Mouse (Mus musculus): ENCODE results near the gene Tmem255b. TPM values are rescaled to one million over a fixed set of nuclear protein-coding genes. Genes with fewer than 3 reads are reported as not detected.

Gene Tmem255b
- total RNA-seq, 2 experiments from 2014 or later, result 9.2 to 9.3 TPM

DNA sequence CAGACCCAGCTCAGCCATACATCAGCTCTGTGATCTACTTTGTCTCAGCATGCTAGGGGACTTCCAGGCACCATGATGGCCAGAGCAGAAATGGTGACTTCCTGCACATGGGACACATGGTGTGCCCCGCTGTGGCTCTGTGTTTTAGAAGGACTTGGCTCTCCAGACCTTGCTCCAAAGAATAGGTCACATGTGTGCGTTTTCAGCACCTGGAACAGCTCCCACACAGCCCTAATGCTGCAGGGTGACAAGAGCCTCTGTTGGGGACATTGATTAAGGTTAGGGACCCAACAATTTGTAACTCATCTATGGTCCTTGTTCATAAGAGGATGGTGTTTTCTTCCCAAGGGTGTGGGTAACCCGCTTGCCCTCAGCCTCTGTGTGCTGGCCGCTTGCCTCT, 13.2 kb downstream of the Tmem255b start:
- DNase-seq, result peak; percentile 72

DNA sequence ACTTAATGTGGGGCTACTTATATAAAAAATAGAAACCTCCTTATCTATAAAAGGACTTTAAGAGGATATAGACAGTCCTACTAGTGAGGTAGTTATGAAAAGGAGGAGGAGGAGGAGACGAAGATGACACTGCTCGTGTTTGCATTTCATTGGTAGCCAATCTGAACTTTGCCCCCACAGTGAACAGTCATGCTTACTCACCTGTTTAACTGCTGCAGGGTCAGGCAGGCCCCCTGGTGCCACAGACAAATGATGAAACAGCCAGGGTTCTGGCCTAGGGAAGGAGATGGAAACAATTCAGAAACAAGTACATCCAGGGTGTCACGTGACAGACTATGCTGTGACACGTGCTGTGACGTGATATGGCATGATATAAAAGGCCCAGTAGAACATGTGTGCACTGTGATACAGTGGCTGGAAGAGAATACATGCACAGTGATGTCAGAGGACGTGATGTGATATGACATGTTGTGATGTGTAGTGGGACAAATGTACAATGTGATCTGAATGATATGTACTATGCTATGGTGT, 16.8 kb downstream of the Tmem255b start:
- DNase-seq, result no peak

DNA sequence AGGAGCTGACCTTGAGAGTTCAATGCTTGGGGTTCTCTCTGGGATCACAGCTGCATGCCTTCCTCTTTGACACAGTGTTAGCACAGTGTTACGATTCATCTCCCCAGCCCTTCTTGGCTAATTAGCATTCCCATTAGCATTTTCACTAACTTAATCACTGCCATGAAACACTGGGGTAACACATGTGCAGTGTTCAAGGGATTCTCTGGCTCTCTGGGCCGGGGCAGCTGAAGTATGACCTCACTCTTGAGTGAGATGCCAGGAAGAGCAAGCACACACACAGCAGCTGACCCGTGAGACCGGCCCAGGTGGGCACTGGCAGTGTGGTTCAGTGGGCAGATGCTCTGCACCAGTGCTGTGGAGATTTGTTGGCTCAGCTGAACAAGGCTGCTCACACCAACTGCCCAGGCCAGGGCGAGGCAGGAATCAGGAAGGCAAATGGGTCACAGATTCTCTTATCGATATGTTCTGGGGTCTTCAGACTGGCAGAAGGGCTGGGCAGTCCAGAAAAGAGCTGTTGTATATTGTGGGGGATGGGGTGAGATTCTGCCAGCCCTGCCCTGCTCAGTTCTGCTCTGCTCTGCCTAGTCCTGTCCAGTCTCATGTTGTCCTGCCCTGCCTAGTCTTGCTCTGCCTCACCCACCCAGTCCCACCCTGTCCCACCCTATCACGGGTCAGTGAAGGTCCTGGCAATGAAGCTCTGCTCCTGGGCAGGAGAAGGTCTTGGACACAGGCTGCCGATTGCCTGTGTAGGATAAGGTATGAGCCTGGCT, 19.5 kb downstream of the Tmem255b start:
- no peak for DNase-seq

DNA sequence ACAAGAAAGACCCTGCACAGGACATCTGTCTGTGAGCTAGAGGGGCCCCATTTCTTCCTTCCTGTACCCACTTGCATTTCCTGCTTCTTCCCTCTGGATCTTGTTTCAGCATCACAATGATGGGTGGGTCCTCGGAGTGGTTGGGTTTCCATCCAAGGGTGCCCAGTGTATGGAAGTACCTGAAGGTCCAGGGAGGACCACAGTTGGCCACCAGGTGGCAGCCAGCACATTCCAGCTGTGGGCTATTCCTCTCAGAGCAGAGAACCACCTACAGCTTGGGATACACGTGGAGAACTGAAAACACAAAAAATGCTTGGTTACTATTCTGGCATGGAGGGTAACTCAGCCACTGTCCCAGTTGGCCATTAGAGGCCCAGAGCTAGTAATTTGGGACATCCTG, 20.3 kb downstream of the Tmem255b start:
- peak; percentile 81 for DNase-seq

DNA sequence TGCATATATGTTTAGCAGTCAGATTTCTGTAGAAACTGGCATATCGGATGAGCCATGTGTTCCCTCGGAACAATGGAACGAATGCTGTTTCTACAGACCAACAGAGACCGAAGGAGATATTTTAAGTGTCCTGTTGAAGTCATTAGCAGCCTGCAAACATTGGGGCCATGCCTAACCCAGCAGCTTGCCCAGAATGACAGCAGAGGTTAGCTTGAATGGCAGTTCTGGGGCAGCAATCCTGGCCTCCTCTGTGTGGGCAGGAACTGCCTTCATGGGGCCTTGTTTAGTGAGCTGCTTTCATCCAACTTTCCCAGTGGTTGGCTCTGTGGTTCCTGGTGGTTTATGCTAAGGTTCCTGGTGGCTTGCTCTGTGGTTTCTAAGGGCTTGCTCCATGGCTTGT, 24.4 kb downstream of the Tmem255b start:
- DNase-seq, result no peak

DNA sequence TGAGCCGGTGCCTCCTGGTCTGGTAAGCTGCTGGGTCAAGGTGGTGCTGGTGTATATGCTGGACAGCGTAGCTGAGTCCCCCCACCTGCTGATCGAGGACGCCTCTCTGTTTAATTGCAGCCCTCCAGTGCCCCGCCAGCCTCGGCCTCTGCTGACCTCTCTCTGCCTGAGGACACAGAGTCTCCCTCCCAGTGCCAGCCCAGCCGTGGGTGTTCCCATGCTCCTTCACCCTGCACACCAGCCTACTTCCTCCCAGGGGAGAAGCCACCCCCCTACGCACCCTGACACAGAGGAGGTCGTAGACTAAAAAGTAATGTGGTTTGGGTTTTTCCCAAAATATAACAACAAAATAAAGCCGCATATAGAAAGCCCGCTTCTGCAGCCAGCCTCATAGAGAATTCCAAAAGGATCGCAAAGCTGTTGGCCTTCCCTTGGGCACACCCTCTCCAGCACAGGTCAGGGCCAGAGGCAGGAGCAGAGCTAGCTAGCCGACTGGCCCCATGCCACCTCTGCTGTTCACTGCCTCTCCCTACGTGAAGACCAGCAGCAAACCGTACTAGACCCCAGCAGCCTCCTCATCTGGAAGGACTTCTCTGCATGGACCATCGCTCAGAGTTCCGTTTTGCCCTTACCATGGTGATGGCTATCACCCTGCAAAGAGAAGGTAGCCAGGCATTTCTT, 26.2 kb downstream of the Tmem255b start:
- DNase-seq, result no peak

DNA sequence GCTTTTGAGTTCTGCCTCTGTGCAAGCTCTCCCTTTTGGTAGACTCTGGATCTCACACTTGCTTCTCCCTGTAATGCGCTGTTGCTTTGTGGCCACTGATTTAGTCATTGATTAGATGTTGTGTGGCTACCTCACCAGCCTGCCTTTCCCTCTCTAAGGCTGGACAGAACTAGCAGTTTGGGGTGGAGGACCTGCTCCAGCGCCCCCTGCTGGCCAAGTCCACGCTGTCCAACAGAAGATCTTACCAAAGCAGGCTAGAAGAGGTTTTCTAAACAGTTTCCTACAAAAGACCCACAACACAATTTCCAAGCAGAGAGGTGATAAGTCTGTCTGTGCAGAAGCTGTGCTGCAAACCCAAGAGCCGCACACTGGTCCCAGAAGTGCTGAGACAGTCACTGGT, 26.9 kb downstream of the Tmem255b start:
- peak; percentile 83 for DNase-seq

DNA sequence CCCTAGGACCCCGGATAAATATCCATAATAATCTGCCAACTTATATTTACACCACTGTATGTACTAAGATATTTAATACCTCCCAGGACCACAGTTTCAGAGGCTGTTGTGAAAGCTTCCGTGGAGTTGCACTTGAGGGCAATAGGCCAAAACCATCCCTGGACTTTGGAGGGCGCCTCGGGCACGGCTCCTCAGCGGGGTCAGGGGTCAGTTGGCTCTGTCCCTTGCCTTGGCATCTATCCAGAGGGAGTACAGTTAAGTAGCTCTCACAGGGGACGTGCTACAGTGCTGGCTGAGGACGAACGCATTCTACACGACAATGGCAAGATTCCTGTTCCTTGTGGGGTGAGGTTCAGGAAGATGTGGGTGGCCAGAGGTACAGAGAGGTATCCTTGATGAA, 27.4 kb downstream of the Tmem255b start:
- peak; percentile 53 for DNase-seq

DNA sequence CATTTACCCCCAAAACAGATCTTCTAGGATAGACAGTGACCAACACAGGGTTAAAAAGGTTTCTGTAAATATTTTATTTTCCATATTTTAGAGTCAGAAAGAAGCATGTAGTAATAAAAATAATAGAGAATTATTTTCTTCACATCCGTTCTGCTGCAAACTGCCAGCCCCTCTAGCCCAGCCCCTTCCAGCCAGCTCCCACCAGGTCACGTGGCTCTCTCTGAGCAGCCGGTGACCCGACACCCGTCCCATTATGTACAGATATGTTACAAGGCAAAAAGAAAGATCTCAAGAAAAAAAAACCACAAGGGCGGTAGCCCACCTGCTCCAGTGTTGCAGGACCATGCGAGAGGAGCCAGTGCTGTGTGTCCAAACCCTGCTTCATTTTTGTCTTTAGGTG, 30.3 kb downstream of the Tmem255b start:
- no peak for DNase-seq

DNA sequence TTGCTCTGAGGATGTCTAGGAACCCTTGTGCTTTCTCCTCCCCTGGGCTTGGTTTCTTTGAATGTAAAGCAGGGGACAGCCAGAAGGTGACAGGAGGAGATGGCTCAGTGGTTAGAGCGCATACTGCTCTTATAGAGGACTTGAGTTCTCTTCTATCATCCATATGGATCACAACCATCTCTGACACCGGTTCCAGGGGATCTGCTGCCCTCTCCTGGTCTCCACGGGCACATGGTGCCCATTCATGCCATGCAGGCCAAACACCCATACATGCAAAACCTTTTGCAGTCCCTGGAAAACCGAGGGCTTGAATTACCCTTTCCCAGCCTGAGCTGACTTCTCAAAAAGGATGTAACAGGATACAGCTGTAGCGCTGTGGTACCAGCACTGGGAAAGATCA, 32.0 kb downstream of the Tmem255b start:
- no peak for DNase-seq

DNA sequence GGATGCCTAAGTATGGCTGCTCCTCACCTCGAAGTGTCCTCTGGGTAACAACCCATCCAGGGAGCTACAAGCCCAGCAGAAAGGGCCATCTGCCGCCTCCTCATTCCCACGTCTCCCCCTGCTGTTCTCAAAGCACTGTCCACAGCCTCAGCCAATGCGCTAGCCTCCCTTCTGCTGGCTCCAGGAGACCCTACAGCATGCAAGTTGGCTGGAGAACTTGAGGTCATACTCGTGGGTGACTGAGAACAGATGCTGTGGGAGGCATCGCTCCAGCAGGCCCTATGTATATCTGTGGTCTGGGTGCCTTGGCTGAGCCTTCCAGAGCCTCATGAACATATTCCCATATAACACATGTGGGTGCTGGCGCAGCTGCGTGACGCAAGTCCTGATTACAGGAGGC, 33.7 kb downstream of the Tmem255b start:
- no peak for DNase-seq

DNA sequence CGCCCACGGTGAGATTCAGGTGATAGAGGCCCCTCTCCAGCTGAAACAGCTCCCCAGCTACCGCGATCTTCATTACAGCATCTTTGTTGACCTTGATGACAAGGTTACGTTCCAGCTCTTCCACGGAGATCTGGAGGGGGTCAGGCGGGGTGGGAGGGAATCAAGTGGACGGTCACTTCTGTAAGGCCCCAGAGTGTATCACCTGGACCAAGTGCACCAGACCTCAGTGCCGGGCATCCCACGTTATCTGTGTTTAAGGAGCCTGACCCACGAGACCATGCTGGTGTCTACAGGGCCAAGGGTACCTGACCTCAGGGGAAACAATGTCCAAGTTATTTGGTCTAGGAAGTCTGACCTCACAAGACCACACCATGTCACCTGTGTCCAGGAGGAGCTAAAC, 36.5 kb downstream of the Tmem255b start:
- no peak for DNase-seq

DNA sequence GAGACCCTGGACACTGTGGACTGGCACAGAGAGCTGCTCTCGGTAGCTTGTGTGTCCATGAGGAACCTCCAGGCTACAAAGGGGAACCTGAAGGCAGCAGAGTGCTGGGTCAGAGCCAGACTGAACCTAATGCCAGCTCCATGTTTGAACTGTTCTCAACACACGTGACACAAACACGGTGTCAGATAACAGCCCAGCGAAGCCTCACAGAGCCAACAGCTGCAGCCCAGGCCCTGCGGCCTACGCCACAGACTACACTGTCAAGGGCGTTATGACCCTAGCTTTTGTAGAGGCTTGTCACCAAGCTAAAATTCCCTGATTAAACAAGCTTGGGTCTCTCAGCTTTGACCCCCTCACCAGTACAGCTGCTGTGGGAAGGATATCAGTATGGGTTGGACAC, 37.3 kb downstream of the Tmem255b start:
- DNase-seq, result peak; percentile 78

DNA sequence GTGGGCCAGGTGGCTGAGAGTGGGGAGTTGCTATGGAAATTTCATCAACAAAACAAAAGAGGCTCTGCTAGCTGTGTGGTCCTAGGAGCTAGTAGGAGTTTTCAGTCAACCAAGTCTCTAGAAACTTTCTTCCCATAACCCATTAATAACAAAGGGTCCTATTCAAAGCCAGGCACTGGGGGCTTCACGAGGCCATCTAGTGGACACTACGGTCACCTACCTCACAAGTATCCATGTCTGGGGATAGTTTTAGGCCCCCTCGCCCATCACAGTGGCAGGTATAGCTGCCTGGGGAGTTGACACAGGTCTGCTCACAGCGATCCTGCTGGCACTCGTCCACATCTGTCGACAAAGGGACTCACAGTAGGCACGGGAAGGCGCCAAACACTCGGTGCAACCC, 40.9 kb downstream of the Tmem255b start:
- no peak for DNase-seq

DNA sequence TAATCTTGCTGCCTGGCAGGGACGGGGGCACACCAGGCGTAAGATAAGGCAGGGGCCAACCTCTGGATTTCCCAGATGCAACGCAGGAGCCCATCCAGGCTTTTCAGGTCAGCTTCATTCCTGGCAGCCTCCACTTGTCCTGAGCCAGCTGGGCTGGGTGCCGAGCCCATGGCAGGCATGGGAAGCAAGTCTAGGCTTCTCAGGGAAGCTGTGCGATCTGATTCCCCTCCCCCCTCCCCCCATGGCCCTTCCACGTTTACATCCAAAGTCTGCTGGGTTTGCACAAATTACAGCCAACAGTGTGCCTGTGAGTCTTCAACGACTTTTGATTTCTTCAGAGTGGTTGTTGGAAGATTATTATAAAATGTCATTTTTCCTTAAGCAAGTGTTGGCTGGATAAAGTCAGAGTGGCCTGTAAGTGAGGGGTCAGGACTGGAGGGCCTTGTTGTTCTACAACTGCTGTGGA, 46.1 kb downstream of the Tmem255b start:
- DNase-seq, result peak; percentile 70

DNA sequence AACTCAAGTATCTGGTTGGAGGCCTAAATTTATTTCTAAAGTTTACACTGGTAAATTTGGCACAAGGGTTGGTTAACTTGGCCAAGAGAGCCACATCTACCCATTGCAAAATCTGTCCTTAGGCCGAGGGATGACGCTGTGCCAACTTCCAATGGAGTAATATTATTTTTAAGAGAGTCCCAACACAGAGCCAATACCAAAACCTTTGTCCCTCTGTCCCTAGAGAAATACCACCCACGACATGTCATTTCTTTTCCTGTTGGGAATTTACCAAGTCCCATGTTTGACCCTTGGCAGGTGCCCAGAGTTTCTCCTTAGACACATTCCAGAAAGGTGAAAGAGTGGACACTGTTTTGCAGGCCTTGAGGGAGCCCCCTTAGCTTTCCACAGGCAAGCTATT, 46.6 kb downstream of the Tmem255b start:
- no peak for DNase-seq

DNA sequence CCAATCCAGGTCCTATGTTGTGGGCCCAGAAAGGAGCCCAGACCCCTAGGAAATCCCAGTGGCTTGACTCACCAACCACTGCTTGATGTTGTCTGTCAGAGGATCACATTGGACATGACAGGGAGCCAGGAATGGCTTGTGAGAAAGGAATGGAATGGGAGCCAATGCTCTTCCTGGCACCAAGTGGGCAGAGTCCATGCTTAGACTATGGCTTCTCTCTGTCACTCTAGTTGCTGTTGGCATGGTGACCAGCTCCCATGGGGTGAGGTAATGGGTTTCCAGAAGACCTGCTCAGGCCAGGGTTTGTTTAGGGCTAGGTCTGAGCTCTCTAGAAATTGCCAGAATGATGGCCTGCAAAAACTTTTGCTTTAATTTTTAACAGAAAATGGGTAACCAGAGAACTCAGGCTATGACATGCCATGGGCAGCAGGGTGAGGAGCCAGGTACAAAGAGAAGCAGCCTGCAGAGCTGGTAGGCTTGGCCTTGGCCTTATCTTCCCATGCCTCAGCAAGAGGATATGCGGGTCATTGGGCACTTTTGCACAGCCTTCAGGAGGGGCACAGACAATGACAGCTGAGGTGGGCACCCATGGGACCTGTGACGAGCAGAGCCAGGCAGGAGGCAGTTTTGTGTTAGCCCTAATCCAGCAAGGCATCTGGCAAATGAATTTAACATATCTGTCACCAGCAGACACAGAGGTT, 47.3 kb downstream of the Tmem255b start:
- DNase-seq, result no peak

DNA sequence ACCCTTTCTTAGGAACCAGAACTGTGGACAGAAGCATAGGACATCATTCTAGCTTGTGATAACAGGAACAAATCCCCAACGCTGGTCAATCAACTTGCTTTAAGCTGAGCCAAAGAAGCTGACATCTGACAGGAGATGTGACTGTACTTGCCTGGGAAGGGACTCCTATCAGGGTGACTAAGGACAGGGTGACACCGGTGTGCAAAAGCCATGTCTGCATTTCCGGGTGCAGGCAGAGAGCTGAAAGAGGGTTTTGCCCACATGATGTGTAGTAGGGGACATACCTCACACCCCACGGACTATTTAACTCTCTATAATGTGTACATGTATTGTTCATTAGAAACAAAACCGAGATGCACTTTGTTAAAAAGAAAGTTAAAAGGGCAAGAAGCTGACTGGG, 48.2 kb downstream of the Tmem255b start:
- no peak for DNase-seq

DNA sequence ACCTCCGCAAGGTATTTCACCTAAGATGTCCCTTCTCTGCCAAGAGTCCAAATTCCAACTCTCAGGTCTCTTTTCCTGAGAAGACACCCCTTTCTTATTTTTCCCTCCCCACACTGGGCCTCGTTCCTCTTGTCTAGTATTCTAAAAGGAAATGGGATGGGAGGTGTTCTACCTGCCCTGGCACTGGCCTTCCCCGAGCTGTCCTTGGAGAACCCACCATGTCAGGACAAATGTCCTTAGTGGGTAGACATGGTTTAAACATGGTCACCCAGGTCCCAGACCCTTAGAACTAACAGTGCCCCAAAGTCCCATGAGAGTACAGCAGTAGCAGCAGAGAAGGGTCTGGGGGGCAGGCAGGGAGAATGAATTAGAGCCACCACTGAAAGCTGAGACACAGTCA, 54.4 kb downstream of the Tmem255b start:
- DNase-seq, result no peak

DNA sequence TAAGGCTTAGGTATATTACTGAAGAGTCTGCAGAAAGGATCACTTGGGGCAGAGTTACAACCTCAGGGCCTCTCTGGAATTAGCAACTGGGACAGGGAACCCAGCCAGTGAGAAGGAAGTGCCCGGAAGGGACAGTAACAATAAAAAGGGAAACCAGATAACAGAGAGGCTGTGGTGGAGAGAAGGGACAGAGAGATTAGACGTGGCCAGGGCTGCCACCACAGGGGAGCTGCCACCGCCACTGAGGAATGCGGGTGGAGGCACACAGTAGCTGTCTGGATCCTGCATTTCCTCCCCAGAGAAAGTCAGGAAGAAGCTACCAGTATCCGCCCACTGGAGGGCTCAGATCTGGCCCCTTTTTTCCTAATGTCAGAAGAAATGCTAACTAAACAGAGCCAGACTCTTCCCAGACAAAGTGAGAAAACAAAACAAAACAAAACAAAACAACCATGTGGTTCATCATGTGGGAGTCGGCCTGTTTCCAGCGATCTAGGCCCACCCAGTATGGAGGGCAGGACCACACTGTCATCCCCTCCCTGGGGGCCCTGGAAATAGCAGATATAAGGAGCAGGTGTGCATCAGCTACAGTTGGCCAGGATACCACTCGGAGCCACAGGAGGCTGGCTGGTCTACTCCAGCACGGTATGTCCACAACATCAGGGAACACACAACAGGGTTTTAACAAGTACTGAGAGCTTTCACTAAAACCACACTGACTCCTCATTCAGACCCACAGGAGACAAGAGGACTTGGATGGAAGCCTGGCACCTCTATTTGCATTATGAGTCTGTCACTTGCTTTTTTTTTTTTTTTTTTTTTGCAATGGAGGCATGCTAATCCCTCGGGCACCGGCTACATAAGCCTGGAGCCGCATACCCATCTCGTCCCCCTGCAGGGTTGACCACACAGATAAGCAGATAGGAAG, 55.3 kb downstream of the Tmem255b start:
- DNase-seq, result no peak

DNA sequence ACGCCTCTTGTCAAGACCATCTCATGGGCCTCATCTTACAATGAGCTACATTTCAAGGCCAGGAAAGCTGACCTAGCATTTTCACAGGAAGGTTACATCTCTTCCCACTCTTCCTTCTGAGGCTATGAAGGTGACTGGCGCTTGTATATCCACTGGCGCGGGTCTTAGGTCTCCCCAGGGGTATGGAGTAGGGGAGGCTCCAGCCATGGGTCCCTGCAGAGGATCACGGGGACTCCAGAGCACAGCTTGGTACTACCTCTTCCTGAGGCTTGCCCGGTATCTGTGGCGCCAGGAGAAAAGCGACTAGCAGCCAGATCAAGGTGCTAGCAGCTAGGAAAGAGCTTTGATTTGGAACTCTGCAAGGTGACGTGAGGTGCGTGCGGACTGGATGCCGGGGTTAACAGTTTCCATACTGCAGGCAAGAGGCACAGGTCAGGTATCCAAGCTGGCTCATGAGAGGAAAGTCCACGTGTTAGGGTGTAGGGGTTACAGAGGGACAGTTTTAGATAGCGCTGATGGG, 56.6 kb downstream of the Tmem255b start:
- no peak for DNase-seq

Measured in heart, postnatal 4 days (tissue).